Mouse (Mus musculus) left cerebral cortex, adult 8-10 months (tissue): ENCODE results near the gene Atp8b4. TPM values are rescaled to one million over a fixed set of nuclear protein-coding genes. Genes with fewer than 3 reads are reported as not detected.
"Not testable (repeated sequence)": the region's sequence is repeated elsewhere in the genome, so short reads cannot be mapped to it uniquely, and the experiment has no call there.

Experiments
- DNase-seq, 2 experiments: peaks; one replicate each; pipeline ENCODE4 v3.0.0; 2022; ENCODE audit warnings: low spot score in 2 of 2
- total RNA-seq, 4 experiments: library from RNA; stranded (reverse); gene quantifications; 2 replicates each; pipeline ENCODE4 v1.2.4; 2022

The Atp8b4 gene
- total RNA-seq, 4 experiments from 2014 or later, result 0.11 TPM; not detected in 3

DNA sequence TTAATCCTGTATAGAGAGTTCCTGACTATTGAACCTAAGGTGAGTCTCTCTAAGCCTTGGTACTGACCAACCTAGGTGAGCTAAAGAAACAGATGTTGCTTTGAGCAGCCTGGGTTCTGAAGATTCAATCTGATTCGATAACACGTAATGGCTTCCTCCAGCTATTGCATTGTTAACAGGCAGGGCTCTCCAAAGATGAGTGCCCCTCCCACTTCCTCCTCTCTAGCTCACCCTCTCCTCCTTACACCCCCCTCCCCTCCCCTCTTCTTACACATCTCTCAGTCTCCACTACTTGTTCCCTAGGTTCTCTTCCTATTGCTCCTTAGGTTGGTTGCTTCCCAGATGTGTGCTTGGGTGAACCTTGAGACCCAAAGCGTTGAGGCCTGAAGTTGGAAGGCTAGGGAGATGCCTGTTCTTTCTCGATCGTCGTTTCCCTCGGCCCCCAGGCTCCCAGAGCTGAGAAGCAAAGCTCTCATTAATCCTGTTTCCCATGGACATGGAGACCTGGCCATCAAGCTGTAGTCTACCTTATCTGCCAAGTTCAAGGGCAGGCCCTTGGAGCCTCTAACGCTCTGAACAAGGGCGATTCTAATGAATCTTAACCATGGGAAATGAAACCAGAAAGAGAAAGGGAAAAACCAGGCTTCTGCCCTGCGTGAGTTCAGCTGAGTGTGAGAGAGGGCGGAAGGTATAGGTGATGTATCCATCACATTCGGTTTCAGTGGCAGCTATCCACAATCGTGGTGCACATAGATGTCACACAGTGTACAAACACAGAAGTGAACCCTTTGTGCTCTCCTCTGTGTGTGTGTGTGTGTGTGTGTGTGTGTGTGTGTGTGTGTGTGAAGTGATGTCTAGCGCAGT, 4.4 kb downstream of the Atp8b4 start:
- no peak for DNase-seq

DNA sequence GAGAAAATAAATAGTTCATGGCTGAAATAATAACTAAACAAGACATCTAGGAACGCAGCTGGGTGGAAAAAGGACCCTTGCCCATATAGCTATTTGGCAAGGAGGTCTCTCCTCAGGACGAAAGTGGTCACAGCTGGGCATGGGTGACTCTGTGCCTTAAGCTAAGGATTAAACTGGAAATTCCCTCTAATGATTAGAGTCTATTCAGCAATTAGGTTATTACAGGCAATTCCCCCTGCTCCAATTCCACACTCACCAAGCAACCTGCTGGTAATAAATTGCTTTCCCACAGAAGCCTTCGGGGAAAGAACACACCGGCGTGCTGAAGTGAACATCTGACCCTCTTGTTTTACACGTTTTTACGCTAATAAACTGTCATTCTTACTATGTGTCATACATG, 5.2 kb downstream of the Atp8b4 start:
- no peak for DNase-seq

DNA sequence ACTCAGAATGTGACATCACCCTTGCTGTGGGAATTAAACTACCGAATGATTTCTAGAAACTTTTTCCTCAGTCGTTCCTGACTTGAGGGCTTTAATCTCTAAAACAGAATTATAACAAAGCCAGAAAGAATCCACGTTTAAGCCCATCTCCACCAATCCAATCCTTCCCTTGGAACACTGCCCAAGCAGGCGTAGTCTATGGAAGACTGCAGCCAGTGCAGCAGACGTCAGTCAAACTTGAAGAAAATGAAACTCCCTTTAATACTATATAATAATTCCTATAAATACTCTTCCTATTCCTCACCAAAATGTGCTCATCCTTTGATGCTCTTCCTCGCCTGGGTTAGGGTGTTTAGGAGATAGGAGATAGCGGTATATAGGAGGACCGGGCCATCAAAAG, 7.2 kb downstream of the Atp8b4 start:
- no peak for DNase-seq

DNA sequence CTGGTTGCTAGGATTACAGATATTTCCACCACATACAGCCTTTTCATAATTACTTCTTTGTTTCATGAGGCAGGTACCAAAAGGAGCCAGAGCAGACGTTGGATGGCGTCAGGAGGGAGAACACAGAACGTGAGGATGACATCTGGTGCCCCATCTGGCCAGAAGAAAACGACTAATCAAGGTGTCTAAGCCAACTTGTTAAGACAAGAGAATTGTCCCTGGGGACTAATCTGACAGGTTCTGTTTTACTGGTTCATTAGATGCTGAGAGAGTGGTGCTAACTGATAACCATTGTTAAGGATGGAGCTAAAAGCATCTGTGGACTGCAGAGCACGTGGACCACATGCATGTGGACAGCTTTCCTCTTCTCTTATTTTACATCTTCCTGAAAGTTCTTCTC, 7.8 kb downstream of the Atp8b4 start:
- DNase-seq, result no peak

DNA sequence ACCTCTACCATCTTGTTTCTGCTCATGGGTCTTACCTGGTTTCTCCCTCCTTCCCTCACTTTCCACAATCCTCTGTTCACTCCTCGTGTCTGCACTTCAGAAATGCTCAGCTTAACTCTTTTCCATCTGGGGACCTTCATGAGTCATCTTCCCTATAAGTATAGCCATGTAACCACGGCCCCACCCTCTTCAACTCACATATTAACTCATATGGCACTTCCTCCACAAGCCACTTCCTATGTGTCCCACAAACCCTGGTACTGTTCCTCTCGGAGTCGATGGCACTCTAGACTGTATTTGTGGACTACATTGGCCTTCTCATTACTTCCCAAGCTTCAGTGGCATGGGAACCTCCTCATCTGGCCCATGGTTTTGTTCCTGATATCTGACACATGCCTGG, 9.0 kb downstream of the Atp8b4 start:
- no peak for DNase-seq

DNA sequence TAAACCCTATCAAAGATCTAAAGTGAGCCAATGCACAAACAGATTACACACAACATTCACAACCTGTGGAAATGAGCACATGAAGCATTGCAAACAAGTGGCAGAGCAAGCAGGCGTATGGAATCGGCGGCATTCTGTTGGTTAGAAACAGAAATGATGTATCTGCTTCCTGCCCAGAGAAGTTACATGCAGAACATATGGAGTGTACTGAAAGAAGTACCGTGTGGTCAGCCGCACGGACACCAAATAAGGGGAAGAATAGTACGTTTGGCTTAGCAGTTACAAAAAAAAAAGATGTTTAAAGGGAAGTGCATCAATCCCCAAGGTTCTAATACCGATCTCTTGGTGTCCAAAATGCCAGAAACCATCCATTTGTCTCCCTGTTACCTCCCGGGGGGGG, 9.9 kb downstream of the Atp8b4 start:
- no peak for DNase-seq

DNA sequence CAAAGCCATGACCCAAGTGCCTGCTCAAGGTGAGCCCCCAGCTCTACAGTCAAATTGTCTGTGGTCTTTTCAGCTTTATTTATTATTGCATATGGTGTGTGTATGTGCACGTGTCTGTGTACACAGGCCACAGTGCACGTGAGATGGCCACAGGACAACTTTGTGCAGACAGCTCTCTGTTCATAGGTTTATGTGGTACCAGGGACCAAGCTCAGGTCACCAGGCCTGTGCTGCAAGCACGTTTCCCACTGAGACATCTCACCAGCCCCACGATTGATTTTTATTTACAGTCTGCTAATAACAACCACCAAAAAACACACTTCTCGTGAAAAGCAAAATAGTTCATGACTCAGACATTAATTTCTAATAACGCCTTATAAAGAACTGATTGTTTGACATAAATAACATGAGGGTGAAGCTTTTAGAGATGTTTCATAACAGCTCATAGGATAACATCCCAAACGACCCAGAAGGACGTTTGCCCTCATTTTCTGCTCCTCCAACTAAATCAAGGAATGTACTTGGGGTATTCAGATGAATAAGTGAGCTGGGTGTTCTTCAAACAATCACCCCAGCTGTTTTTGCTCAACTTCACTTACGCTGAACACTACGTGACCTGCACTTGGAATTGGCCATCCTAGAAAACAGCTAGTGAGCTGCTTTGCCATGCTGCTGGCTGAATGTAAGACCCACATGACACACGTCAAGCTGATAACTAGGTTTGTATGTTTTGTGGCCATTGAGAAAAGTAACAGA, 15.0 kb downstream of the Atp8b4 start:
- no peak for DNase-seq

DNA sequence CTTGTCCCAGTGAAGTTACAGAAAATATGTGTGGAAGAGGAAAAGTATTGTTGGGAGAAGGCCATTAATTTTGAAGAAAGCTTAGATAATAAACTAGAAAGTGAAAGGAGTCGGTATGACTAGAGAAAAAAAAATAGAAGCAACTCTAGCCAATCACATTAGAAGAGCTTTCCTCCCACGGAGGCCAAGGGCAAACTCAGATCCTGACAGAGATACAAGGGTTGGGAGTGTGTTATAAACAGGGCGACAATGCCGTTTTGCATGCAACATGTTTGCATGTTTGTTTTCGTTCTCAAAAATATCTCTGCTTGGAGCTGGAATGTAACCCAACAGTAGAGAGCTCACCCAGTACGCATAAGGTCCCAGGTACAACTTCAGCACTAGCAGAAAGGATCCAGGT, 17.1 kb downstream of the Atp8b4 start:
- DNase-seq, result no peak

DNA sequence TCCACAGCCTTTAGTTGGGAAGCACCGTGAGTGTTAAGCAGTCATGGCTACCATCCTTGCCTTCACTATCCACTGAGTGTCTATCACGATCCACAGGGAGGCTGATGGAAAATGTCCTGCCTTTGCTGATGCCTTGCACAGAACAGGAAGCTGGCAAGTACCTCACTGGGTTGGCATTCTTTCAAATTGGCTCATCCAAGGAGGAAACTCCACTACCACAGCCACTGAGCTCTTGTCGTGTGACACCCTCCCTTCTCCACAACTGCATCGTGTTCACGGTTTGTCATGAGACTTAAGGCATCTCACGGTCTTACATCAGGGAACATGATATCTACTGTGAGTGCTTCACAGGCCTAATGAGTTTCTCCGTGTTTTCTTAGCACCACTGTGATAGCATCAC, 22.9 kb downstream of the Atp8b4 start:
- DNase-seq, result no peak

DNA sequence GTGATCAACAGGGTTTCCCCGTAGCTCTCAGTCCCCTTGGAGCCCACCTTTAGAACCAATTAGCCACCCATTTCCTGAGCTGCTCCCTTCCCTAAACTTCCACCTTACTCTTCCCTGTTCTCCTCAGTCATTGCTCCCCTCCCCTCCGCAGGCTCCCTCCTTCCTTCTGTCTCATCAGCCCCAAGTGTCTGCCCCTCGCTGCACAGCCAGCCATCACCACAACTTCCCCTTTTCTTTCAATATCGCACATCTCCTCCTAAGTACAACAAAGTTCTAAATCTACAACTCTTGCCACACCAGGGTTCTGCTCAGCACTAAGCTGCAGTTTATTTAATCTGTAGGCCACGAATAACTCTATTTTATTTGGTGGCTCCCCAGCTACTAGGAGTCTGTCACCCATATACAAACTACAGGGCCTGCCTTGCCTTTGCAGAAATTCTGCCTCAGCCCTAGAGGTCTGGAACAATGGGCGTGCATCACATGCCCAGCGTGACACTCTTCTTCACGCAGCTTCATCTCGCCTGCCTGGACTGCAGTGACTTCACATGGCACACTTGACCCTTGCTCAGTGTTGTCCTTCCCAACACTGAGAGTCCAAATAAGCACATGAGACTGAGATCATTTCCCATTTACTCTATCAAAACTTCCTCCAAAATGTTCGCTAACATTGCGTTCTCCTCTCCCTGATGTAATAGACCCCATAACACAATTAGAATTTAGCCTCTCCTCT, 24.6 kb downstream of the Atp8b4 start:
- DNase-seq, result no peak

DNA sequence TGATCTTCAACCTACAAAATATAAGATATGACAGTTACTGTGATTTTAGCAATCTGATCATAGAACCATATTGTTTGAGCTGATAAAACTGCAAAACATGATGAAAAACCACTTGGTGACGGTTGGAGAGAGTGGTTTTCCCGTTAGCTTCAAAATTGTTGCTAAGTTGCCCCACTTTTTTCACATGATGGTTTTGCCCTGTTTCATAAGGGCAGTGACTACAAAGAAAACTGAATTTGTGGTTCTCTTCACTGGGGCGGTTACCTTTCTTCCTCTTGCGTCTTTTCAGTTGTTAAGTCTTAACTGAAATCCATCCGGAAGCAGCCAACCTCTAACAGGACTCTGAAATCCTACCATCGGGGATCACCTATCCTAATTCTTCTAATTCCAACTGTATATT, 26.5 kb downstream of the Atp8b4 start:
- no peak for DNase-seq

DNA sequence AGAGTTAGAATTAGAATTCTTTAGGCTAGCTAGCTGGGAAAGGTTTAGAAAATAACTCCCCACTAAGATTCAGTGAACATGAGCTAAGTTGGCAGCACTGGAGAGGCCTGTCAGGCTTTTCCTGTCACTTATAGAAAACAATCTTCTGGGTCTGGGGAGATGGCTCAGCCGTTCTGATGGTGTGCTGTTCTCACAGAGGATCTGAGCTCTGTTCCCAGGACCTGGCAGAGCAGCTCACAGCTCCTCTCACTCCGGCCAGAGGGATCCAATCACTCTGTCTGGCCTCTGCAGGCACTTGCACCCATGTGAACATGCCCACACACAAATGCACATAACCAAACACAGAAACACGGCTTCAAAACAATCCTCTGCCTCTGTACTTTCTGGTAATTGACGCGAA, 27.6 kb downstream of the Atp8b4 start:
- no peak for DNase-seq

DNA sequence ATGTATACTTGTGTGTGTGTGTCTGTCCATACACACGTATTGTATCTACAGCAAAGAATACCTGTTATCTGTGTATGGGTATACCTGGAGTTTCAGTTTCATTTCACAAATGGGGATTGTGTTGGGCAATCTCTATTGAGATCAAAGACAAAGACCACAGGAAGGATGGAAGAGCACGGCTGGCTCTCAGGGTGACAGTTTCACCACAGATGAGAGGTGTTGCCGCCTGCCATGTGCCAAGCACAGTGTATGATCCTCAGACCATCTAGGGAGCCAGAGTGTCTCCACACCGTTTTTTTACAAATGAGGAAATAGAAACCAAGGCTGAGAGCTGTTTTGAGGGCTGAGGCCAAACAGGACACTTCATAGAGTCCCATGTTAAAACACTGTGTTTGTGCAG, 32.7 kb downstream of the Atp8b4 start:
- no peak for DNase-seq

DNA sequence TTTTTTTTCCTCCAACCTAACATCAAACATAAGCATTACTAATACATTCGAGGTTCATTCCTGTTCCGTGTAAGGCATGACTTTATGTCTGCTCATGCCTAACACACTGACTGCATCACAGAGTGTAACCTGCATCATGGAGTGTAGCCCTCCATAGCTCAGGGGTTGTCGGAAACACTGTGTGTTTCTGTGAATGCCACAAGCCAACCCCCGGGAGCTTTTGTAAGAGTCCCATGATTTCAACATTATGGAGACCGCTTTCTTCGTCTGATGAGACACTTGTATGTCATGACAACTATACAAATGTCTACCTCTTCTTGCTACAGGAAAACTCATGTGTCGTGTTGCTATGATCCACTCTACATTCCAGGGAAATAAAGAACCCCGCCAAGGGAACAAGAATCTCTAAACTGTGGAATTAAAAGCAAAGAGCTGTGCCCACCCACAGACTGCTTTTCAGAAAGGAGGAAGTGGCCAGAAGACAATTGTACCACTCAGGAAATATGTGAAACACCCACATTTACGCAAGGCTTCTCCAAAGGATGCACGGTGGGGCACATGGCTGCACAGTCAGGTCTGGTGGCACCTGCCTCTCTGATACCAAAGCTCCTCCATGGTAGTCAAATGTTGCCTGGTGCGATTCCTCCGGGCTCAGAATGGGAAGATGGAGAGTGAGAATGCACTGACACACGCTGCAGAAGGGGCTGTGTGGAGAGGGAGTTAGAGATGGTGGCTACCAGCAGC, 33.9 kb downstream of the Atp8b4 start:
- no peak for DNase-seq

DNA sequence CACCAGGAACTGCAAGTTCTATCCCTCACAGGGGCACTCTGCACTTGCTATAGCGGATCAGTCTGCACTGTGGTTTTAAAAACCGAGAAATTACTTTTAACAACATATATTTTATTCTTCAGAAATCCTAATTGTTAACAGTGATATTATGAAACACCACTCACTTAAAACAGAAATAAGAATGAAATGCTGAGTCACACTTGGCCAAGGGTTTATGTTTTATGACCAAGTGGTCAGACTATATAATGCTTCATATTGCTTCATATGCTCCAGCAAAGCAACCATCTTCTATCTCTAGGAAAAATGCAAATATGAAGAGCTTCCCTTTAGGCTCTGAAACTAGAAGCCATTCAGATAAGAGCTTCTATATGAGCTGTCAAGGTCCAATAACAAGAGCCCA, 41.8 kb downstream of the Atp8b4 start:
- no peak for DNase-seq

DNA sequence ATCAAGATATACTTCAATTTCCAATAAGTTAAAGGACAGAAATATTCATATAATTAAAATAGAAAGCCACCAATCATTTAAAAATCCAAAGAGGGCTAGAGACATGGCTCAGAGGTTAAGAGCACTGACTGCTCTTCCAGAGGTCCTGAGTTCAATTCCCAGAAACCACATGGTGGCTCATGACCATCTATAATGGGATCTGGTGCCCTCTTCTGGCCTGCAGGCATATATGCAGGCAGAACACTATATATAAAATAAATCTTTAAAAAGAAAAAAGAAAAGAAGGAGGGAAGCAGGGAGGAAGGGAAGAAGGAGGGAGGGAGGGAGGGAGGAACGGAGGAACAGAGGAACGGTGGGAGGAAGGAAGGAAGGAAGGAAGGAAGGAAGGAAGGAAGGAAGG, 42.7 kb downstream of the Atp8b4 start:
- DNase-seq, result not testable (repeated sequence)

DNA sequence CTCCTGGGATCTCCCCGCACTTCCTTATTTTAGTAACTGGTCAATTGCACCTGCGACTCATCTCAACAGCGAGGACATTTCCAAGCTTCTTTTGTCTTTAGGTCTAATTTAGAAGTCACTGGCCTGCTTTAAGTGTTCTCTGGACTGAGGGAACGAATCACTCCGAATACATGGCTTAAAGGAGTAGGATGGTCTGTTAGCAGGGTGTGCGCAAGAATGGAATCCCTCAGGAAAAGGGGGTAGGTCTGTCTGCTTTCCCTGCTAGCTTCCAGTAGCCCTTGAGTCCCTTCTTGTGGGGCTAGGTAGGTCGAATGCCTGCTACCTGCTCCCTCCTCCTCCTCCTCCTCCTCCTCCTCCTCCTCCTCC, 49.6 kb downstream of the Atp8b4 start:
- no peak for DNase-seq

DNA sequence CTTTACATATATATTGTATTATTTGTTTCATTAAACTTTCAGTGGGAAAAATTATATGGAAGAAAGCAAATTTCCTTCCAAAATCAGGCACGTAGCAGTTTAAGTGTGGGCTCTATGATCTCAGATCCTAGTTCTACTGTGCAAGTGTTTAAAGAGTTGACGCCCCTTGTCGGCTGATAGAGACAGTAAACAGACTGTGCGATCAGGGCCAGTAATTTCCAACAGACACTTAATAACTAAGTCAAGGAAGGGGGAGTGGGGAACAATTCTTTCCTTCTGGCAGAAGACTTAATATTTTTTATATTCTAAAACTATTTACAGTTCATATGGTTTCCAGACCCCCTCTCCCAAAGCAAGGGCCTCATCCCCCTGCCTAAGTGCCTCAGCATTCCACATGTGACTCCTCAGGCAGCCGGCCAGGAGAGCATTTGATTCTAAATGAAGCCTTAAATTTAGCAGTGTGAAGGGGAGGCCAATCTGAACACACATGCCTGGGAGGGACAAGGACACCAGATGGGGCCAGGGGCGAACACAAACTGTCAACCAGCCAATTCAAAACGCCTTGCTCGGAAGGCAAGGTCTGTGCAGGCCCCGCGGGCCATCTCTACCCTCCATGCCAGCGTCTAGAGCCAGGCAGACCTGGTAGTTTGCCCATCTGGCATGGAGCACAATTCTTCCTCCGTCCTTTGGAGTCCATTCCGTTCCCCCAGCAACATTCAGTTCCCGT, 50.1 kb downstream of the Atp8b4 start:
- peak in 1 of 2 experiments; percentile 18 for DNase-seq

DNA sequence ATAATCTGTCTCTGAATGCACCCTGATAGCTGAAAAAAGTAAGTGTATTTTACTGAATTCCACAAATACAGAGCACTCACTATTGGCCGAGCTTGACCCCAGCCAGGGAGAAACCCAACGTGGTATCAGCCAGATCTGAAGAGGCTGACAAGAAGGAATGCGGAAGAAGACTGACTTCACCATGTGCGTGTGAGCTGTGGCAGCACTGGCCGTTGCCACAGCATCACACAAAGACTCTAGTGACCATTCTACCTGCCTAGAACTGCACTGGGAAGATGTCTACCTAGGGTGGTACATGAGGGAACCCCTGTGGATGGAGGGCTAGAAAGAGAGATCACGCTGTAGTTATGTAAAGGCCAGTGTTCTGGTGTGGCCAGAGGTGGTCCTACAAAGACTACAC, 55.4 kb downstream of the Atp8b4 start:
- no peak for DNase-seq

DNA sequence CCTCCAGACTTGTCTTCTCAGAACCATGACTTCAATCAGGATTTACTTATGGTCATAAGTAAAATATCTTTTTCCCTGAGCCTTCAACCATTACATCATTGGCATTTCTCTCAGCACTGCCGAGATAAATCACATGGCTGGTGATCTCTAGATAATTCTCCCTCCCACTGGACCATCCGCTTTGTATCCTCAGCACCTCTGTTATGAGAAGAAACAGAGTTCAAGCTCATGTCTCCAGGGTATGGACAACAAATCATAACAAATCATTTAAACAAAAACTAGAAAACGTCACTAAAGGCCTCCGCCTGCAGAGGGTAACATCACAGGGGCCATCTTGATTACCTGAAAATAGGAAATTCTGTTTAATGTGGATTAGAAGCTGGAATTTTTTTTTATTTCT, 58.9 kb downstream of the Atp8b4 start:
- no peak for DNase-seq

DNA sequence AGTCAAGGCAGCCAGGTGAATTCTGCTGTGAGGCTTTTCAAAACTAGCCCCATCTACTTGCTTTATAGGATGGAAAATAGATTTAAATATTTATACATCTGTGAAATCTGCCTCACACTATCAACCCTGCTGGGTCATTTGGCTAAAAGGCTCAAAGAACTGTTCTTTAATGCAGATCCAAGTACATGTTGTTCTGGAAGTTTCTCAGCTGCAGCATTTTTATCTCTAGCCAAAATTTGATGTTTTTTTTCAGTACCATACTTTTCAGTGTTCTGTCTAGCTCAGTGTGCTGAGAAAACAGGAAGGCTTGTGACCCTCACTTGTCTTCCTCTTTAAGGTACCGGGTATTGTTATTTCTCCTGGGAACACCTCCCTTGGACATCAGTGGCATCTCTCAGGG, 65.8 kb downstream of the Atp8b4 start:
- no peak for DNase-seq
